Mouse (Mus musculus): ENCODE results near the gene Mrpl24.
"Not testable (repeated sequence)": the region's sequence is repeated elsewhere in the genome, so short reads cannot be mapped to it uniquely, and the experiment has no call there.

The Mrpl24 gene

GRCm38 (mm10) chr3:87919336-87920108, at the start of gene Mrpl24:
Gene Mrpl24 (plus strand): TSS chr3:87919506.
- ATAC-seq (ENCODE audit: low TSS enrichment) = peak; percentile 92

- no peak for ATAC-seq (ENCODE audit: low TSS enrichment)
Observed at GRCm38 (mm10) chr3:87877730-87878129, 41.6 kb upstream of the Mrpl24 start.

GRCm38 (mm10) chr3:87884291-87884690, 35.0 kb upstream of the Mrpl24 start:
- no peak for ATAC-seq (ENCODE audit: low TSS enrichment)

GRCm38 (mm10) chr3:87884708-87885251, 34.5 kb upstream of the Mrpl24 start:
- ATAC-seq (ENCODE audit: low TSS enrichment) = no peak

GRCm38 (mm10) chr3:87885281-87886003, 33.9 kb upstream of the Mrpl24 start, which contains the start of gene Prcc:
Gene Prcc (minus strand): TSS chr3:87885608.
- peak; percentile 97 for ATAC-seq (ENCODE audit: low TSS enrichment)

GRCm38 (mm10) chr3:87886004-87886365, 33.3 kb upstream of the Mrpl24 start:
- ATAC-seq (ENCODE audit: low TSS enrichment) = no peak; the same call in 1 of the 2 replicates

- no peak for ATAC-seq (ENCODE audit: low TSS enrichment)
Observed at GRCm38 (mm10) chr3:87886416-87886815, 32.9 kb upstream of the Mrpl24 start.

- not testable (repeated sequence) for ATAC-seq (ENCODE audit: low TSS enrichment)
Observed at GRCm38 (mm10) chr3:87887400-87887799, 31.9 kb upstream of the Mrpl24 start.

GRCm38 (mm10) chr3:87891481-87891880, 27.8 kb upstream of the Mrpl24 start:
- ATAC-seq (ENCODE audit: low TSS enrichment) = no peak

GRCm38 (mm10) chr3:87893367-87893905, 25.9 kb upstream of the Mrpl24 start:
- ATAC-seq (ENCODE audit: low TSS enrichment) = no peak

- no peak for ATAC-seq (ENCODE audit: low TSS enrichment)
Observed at GRCm38 (mm10) chr3:87899266-87899665, 20.0 kb upstream of the Mrpl24 start.

GRCm38 (mm10) chr3:87899776-87900175, 19.5 kb upstream of the Mrpl24 start:
- no peak for ATAC-seq (ENCODE audit: low TSS enrichment)

GRCm38 (mm10) chr3:87901036-87901624, 18.2 kb upstream of the Mrpl24 start:
- no peak for ATAC-seq (ENCODE audit: low TSS enrichment)

- ATAC-seq (ENCODE audit: low TSS enrichment) = not testable (repeated sequence)
Observed at GRCm38 (mm10) chr3:87901959-87902358, 17.3 kb upstream of the Mrpl24 start.

GRCm38 (mm10) chr3:87903821-87904220, 15.5 kb upstream of the Mrpl24 start:
- no peak for ATAC-seq (ENCODE audit: low TSS enrichment)

GRCm38 (mm10) chr3:87905880-87906485, 13.3 kb upstream of the Mrpl24 start, which contains the start of gene Hdgf:
Gene Hdgf (plus strand): TSS chr3:87906321.
- peak; percentile 84 for ATAC-seq (ENCODE audit: low TSS enrichment)

GRCm38 (mm10) chr3:87906601-87906980, 12.7 kb upstream of the Mrpl24 start:
- peak; percentile 36 for ATAC-seq (ENCODE audit: low TSS enrichment)

- ATAC-seq (ENCODE audit: low TSS enrichment) = peak; percentile 24; the same call in 1 of the 2 replicates
Observed at GRCm38 (mm10) chr3:87906981-87907857, 12.1 kb upstream of the Mrpl24 start.

- ATAC-seq (ENCODE audit: low TSS enrichment) = no peak
Observed at GRCm38 (mm10) chr3:87907906-87908305, 11.4 kb upstream of the Mrpl24 start.

- ATAC-seq (ENCODE audit: low TSS enrichment) = no peak
Observed at GRCm38 (mm10) chr3:87909381-87909780, 9.9 kb upstream of the Mrpl24 start.

GRCm38 (mm10) chr3:87909874-87910273, 9.4 kb upstream of the Mrpl24 start:
- ATAC-seq (ENCODE audit: low TSS enrichment) = no peak

Data from frontal cortex, adult (tissue).